Mouse (Mus musculus) right cerebral cortex, postnatal 36 days (tissue): ENCODE data around the gene Arhgap42.

ENCODE experiments used
- DNase-seq, 2 experiments: peaks; one replicate each; pipeline ENCODE4 v3.0.0; 2022; ENCODE audit warnings: low spot score in 2 of 2, mixed read lengths in 1 of 2

Gene Arhgap42

GRCm38 (mm10) chr9:9238438-9239391 is at the start of gene Arhgap42:
Gene Arhgap42, minus strand, starts transcription at chr9:9239101.
- peak; percentile 29 to 35 for DNase-seq

DNA sequence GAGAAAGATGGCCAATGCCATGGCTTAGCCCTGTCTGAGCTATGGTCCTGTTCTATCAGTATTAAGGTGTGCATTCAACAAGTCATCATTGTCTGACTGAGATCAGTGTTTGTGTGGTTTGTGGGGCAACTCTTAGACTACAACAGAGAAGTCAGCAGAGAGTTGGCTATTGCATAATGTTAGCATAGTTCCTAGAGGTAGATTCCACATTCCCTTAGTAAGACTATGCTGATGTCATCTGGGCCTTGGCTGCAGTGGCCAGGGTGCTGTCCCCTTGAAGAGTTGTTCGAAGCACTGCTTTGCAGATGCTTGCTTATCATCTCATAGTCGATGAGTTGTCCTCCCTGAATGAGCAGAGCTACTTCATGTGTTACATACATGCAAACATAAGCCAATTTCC is 49.2 kb upstream of the Arhgap42 start:
- no peak for DNase-seq

DNA sequence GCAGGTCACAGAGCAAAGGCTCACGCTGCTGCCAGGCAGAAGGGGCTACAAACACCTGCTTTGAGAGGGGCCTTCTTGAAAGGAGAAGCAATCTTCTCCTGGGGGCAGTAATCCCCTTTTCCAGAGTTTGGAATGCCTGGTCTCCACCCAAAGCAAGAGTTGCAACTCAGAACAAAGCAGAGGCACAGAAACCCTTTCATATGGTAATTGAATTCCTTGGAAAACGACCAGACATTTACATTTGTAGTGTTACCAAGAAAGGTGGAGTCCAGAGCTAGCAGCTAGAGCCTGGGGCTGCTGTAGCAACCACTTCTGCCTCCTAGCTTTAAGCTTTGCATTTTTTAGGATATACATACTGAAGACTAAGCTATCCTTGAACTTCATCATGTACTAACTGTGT is 30.4 kb upstream of the Arhgap42 start:
- DNase-seq, result no peak

DNA sequence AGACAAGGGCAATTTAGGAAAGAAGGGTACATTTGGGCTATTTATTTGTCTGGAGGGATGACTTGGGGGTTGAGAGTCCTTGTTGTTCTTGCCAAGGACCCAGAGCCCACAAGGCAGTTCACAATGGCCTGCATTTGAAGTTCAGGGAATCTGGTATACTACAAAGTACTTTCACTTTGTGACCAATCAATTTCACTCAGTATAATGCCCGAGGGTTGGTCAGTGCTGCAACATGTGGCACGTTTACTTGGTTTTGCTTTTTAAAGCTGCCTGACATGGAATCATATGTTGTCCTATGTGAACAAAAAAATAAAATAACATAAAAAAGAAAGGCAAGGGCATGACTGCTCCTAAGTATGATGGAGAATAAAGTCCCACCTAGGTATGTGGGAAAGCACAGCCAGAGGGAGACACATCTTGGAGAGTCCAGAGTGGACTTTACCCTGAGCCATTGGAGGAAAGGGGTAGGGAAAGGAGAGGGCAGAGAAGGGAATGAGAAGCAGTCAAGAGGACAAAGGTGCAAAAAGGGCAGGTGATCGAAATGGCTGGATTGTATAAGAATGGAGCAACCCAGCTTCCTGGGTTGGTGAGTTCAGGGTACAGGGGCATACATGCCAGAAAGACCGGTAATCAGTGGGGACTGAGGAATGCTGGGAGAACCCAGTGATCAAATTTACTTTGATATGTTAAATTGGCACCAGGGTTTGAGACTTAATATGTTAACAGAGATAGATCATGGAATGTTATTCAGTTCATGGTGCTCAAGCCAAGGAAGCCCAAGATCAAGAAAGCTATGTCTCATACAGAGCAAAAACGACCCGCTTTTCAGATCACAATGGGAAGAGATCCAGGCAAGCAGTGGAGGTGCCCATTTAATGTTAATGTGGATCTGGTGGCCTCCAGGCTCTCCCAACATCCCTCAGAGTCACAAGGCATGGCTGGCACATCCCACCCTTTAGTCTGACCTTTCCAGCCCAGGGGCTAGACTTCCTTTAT is 29.0 kb upstream of the Arhgap42 start:
- no peak for DNase-seq

DNA sequence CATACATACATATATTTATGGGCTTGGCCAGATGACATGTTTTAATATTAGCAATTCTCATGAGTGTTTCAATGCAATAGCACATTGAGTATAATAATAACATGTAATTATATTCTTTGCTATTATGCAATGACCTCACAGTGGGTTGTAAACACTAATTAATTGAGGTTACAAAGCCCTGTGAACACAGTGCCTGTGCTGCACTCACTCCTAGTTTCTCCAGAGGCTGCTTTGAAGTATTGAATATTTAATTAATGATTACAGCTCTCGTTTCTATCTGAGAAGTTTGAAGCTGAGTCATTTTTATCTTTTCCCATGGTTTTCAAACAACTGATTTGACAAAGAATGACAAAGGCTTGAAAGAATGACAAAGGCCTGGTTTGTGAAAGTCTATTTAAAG is 24.6 kb upstream of the Arhgap42 start:
- DNase-seq, result no peak

DNA sequence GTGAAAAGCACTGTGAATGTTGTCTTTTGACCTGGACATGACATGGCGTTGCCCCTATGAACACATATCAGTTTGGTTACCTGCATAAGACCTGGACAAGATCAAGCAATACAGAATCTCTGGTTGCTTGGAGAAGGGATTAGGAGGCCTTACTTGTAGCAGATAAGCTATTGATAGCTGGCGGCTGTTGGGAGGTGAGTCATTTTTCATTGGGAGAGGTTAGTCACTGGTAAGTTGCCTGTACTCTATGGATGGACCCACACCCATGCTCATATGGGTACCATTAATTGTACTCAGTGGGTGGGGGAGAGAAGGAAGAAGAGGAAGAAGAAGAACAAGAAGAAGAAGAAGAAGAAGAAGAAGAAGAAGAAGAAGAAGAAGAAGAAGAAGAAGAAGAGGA is 23.6 kb upstream of the Arhgap42 start:
- DNase-seq, result no peak

- DNase-seq, result peak in 1 of 2 experiments; percentile 18
These were observed 15.9 kb upstream of the Arhgap42 start for GRCm38 (mm10) chr9:9254764-9255163.

DNA sequence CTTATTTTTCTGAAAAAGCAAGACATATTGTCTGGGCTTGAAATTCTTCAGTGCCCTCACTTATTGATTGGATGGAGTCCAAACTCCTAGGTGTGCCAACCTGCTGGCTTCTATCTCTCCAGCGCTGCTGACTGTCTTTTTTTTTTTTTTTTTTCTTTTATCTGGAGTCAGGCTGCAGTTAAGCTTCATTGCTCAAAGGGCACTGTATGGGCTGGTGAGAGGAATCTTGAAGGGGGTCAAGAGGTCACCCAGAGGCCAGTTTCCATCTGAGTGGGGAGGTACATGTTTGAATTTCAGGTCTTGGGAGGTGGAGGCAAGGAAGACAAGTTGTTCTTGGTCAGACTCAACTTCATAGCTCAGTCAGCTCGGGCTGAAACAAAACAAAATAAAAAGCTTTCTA is 9.6 kb upstream of the Arhgap42 start:
- DNase-seq, result no peak

DNA sequence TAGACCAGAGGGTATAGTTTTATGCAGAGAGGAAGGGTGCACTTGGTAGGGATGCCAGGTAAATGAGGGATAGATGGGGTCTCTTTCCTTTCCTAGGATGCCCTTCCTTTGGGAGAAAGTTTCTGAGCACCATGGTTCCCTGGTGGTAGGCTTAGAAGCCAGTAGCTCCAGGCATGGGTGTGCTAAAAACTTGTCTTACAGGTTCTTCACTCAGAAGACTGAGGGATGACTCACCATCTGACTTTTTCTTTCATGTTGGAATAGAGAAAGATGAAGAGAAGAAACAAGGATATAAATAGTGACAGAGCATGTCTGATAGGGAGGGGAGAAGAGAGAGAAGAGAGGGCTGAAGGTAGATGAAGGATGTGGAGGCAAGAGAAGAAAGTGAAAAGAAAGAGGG is 7.1 kb upstream of the Arhgap42 start:
- DNase-seq, result no peak

DNA sequence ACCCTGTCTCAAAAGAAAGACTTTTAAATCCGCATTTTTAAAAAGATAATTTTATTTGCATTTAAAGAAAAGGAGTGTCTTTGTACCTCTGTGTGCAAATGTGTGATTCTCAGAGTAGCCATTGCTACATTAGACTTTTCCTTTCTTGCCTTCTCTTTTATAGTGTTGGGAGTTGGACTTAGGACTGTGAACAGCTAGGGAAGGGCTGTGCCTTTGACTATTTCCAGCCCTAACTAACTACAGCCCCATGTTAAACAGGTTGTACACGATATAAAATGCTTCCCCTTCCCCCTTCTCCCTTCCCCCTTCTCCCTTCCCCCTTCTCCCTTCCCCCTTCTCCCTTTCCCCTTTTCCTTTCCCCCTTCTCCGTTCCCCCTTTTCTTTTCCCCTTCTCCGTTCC is 4.9 kb upstream of the Arhgap42 start:
- DNase-seq, result no peak

DNA sequence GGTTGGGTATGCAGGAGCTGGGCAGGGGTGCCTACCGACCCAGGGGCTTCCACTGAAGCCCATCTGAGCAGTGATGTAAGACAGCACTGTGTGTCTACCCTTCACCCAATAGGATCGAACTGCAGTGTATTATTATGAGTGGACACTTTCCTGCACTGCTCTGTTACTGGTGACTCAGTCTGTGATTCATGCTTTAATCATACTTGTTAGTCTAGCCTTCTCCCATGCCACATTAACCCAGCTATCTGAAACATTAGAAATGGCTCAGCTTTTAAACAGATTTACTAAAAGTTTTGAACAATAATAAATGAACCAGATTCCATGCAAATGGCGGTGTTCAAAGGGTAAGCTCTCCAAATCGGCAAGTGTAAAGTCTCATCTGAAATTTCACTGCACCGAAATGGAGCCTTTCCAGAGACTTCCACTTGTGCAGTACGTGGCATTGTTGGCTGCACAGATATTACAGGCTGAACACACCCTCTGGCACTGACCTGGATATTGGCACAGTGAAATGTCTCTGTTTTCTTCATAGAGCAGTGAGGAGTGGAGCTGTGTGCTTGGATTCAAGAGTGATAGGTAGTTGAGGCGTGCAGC is 2.4 kb upstream of the Arhgap42 start:
- DNase-seq, result no peak

- DNase-seq, result no peak
These were observed 1.4 kb downstream of the Arhgap42 start for GRCm38 (mm10) chr9:9237511-9237910.

GRCm38 (mm10) chr9:9229662-9230061 is 9.2 kb downstream of the Arhgap42 start:
- no peak for DNase-seq

GRCm38 (mm10) chr9:9224837-9225236 is 14.1 kb downstream of the Arhgap42 start:
- no peak for DNase-seq

DNA sequence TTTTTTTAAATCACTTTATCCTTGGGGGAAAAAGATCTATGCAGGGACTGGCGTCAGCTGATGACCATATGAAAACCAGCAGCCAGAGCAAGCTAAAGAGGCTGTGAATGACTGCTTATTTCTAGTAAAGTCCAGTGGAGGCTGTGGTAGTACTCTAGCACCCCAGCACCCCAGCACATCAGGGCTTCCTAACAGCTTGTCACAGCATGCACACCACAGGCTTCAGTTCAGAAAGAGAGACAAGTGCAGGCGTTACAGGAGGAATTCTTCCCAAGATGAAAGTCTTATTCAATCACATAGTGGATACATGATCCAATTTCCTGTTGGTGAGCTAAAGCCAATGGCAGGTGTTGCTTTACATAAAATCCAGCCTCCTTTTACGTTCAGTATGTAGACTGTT is 15.5 kb downstream of the Arhgap42 start:
- no peak for DNase-seq

DNA sequence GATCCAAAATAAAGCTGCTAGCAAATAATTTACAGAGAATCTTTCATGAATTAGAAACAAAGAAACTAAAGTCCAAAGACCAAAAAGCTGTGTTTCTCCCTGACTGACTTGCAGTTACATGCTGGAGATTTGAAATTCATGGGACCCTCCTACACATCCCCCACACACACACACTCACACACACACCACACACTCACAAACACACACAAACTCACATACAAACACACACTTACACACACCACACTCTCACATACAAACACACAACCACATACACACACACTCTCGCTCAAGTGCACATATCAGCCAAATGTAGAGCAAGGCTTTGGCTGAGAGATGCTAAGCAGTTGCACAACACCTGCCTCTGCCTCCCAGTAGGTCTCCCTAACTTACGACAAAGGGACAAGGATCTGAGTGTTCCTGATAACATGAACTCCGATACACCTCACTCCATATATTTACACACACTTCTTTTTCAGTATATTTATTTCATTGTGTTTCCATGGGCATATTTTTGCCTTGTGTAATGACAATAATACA is 16.9 kb downstream of the Arhgap42 start:
- no peak for DNase-seq

GRCm38 (mm10) chr9:9221185-9221584 is 17.7 kb downstream of the Arhgap42 start:
- no peak for DNase-seq

DNA sequence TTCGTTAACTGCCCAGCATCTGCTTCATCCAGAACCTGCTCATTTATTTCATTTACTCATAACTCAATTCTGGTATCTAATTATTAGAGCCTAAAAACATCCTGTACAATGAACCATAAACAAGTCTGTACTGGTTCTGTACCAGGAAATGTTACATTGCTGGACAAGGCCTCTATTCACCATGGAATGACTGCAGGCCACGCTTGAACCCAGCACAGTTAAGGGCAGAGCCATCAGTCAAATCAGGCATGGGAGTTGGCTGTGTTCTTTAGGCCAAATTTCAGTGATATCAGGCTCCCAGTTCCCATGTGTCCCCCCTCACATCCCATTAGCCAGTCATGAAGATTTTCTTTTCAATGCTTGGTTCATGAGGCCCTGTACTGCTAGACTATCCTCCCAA is 20.6 kb downstream of the Arhgap42 start:
- DNase-seq, result no peak

GRCm38 (mm10) chr9:9214849-9215248 is 24.1 kb downstream of the Arhgap42 start:
- DNase-seq, result no peak

DNA sequence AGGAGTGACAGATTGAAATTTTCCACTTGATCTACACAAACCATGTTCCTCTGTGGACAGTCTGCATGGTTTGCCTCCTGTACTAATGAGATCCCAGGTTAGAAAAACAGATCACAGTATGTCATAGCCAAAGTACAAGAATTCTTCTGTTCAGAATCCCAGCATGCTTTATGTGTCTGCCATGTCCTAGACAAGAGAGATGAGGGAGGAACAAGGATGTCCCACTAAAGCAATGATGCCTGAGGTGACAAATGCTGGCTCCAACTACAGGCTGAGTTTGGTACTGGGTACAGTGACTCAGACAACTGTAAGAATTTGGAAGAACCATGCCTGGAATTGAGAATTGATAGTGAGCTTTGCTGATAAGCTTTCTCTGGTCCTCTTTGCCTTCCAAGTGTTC is 24.6 kb downstream of the Arhgap42 start:
- no peak for DNase-seq

- DNase-seq, result no peak
These were observed 27.4 kb downstream of the Arhgap42 start for GRCm38 (mm10) chr9:9211411-9212087.
